Mouse (Mus musculus): ENCODE results near the gene Sun3.

Gene Sun3

DNA sequence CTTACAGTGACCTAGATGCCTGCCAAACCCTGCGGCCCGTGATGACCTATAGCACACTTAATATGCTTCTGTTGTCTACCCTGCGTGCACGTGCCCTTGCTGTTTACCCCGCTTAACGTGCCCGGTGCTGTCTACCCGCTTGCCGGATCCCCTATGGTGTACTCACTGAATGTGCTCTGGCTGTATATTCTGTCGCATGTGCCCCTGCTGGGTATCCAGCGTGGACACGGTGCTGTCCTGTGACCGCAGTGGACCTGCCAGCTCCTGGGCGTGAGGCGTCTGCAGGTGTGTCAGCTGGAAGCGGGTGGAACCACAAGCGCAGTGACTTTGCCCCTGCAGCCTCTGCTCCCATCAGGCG, at the start of gene Sun3:
Gene Sun3 (minus strand): TSS at position 289 of the 358 bp plus-strand sequence.
- peak; percentile 17 for DNase-seq

DNA sequence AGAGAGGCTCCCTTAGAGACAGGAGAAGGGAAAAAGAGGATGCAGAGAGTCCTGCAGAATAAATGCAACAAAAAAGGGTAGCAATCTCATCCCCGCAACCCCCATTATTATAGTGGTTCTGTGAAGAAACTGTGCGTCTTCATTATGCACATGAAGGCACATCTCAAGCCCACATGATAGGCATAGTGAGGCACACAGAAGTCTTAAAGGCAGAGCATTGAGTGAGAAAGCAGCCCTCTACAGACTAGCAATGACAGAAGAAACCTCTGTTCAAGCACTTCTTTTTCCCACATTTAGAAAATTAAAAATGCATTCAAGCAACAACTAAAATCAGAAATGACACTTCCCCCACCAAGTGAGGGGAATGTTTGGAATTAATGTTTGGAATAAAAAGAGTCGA, 27.7 kb upstream of the Sun3 start:
- DNase-seq, result no peak

DNA sequence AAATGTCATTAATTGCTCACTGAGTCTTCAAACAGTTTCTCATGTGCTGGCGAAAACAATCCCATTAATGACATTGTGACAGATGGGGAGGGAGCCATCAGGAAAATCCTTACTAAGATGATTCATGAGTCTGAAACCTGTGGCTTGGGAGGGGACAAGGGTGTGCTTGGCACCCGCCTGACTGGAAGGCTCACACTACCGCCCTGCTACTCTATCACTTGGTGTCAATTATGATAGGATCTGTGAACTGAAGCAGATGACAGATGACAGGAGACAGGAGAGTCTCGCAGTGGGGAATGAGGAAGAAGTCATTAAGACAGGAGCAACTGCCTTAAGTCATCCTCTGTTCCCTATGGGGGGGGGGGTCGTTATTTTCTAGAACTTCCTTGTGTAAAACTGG, 11.7 kb upstream of the Sun3 start:
- no peak for DNase-seq

DNA sequence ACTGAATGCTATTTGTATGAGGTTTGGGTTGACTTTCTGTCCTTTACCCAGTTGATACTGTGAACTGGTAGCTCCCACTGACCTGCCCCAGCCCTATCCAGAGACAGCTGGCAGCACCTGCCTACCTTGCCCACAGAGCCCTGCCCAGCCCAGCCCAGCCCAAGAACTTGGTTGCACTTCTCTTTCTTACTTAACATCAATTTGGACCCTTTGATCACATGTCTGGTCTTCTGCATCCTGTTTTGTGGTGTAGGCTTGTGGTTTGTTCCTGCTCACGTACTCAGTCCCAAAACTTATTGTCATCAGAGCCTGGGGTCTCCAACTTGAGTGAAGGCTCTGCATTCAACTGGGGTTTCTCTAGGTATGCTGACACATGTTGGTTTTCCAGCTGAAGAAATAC, 11.2 kb upstream of the Sun3 start:
- DNase-seq, result no peak

DNA sequence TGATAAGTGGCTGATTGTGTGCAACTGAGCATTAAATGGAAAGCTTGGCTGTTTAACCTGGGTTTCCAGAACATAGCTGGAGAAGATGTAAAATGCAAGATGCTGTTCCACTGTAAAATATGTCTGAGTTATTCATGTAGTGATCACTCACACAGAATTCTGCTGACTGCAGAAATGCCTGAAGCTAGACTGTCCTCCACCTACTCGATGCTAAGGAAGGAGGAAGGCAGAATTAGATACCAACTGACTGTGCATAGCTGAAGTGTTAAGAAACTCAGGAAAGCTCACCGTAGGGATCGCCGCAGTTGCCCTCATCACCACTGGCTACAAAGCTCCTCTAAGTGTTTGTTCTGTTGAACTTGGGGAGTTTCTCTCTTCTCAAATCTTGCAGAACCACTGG, 8.9 kb upstream of the Sun3 start:
- no peak for DNase-seq

DNA sequence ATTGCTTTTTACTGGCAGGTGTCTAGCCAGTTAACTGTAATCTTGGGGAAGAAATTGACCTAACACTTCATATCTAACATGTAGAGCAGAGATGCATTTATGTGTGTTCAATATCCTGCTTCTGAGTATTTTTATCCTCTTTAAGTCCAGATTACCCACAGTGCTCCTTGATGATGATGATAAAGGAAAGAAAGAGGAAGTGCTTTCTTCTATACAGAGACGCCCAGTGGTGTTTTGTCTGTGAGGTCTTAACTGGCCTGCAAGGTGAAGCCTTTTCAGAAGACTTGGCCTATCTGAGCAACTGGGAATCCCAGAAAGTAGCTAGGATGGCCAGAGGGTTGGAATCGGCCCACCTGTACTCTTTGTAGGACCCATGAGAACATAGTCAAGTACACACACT, 8.1 kb upstream of the Sun3 start:
- no peak for DNase-seq

DNA sequence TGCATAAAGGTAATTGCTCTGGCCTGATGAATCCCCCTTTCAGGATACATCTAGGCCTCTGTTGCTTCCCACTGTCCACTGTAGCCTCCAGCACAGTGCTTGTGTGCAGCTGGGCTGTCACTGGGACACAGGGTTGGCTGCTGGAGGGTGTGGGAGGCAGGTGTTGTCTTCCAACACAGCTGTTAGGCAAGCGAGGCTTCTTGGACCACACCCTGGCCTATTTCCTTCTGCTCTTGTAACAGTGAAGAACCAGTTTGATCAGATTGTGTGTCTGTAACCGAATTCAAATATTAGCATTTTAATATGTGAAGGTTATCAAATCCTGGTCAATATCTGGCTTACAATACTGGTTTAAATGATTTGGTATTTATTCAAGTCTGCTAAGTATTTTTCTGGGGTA, 3.1 kb upstream of the Sun3 start:
- DNase-seq, result no peak

DNA sequence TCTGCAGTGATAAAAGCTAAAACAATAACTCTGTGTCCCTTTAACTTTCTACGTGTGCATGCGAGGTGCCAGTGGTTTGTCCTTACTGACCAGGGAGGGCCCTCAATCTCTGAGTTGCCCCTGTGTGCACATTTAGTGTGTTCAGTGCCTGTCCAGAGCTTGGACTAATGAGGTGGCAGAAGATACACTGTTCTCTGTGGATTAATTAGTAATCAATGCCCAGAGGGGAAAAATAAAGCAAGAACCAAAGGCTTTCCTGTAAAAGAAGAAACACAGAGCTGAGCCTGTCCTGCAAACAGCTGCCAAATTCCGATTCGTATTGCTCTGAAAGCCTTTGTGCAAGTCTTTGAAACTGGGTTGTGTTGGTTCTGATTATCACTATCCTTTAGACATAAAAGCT, 1.4 kb upstream of the Sun3 start:
- no peak for DNase-seq

DNA sequence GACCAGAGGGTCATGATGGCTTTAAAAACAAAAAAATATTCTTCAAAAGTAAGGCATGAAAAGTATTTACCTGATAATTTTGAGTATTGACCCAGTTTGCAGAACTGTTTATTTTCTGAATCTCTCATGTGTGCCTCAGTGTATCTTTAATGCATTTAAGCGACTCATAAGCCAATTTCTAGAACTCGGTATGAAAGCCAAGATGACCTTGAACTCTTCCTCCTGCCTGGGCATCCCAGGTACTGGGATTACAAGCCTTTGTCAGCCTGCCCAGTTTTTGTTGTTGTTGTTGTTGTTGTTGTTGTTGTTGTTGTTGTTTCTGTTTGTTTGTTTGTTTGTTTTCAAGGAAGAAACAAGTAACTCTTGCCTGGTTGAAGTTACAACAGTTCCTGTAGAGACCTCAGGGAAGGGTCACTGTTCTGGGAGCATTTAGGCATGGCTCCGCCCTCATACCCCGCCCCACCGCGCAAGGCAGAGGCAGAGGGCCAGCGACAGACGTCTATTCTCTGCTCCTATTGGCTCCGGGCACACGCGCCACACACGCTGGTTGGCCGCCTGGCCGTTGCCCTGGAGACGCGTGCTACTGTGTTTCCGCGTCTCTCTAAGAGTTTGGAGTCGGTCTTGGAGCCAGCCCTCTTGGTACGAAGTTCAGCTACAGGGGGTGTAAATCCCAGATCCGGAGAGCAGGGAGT, 634 bp downstream of the Sun3 start, which contains the start of gene Gm11992:
Gene Gm11992 (plus strand): TSS at position 584 of the 692 bp plus-strand sequence.
- DNase-seq, result peak; percentile 76

DNA sequence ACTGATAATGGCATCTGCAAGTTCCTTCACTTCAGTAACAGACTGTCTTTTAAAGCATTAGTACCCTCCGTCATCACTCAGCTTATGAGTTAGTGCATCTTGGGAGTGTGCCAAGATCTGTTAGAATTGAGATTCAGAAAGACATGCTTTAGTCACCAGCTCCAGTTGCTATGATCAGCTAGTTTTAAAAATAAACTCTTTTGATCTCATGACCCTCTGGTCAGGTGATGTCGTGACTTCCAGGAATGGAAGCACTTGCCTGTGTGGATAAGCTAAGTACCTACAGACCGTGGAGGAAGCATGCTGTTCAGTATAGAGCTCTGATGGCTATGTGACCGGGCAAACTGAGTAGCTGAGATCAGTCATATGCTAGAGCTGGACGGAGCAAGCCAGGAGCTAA, 1.7 kb downstream of the Sun3 start:
- no peak for DNase-seq

DNA sequence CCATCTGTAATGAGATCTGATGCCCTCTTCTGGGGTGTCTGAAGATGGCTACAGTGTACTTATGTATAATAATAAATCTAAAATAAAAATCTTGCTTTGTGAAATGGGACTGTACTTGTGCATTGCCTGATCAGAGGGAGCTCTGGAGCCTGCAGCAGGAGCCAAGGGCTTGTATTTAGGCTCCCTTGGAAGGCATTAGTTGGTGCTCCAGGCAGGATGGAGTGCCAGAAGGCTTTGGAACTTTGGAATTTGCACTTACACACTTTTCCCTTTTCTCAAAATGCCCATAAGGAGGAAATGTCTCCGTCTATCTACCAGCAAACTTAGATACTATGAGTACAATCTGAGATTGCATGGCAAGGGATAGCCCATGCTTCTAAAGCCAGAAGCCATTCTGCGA, 2.2 kb downstream of the Sun3 start:
- no peak for DNase-seq

DNA sequence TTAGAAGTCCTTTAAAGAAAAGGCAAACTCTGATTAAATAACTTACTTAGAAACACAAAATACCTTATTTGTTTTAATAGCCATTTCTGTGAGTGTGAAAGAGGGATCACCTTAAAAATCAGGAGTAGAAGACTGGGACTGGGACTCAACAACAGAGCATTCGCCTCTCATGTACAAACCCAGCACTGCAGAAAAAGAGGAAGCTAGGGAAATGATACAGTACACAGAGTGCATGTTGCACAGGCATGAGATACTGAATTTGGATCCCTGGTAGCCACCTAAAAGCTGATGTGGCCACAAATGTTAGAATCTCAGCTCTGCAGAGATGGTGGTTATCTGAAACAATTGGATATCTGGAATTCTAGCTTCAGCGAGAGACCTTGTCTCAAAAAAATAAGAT, 17.3 kb downstream of the Sun3 start:
- no peak for DNase-seq

DNA sequence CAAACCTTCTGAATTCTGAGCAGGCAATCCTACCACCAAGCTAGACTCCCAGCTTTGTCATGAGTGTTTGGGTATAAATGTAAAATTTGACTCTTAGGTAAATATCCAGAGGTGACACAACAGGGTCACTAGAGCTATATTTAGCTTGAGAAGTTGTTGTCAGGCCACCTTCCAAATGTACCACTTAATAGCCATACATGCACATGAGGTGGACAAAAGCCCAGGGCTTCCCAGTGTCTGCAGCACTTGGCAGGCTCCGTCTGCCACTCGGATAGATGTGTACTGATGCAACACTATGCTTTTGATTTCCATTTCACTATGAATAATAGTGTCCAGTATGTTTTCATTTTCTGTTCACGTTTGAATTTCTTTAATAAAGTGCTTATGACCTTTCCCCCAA, 23.6 kb downstream of the Sun3 start:
- no peak for DNase-seq

DNA sequence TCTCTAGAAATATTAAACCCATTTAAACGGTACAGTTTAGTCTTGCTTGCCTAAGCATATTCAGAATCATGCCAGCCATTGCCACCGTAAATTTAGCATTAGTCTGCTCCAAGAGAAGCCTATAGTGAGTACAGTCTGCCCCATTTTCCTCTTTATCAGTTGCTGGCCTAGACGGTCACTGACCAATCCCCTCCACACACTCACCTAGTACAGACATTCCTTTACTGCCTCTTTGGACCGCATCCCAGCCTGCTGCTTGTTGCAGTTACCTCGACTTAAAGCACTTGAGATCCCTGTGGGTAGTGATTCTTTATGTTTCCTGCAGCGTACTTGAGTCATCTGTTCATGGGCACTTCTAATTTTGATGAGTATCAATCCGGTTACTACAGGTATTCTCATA, 24.0 kb downstream of the Sun3 start:
- no peak for DNase-seq

DNA sequence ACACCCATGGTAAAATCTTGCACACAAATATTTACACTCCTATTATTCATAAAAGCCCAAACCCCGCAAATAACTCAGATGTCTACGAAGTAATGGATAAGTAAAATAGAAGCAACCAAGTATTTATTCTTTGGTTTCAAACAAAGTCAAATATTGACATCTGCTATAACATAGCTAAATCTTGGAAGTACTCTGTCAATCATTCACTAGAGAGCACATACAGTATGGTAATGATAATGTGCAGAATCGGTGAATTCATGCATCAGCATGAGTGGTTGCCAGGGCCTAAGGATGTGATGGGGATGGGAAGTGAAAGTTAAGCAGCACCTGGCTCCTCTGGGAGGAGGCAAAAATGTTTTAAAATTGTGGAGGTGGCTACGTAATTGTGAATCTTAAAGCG, 28.6 kb downstream of the Sun3 start:
- no peak for DNase-seq

DNA sequence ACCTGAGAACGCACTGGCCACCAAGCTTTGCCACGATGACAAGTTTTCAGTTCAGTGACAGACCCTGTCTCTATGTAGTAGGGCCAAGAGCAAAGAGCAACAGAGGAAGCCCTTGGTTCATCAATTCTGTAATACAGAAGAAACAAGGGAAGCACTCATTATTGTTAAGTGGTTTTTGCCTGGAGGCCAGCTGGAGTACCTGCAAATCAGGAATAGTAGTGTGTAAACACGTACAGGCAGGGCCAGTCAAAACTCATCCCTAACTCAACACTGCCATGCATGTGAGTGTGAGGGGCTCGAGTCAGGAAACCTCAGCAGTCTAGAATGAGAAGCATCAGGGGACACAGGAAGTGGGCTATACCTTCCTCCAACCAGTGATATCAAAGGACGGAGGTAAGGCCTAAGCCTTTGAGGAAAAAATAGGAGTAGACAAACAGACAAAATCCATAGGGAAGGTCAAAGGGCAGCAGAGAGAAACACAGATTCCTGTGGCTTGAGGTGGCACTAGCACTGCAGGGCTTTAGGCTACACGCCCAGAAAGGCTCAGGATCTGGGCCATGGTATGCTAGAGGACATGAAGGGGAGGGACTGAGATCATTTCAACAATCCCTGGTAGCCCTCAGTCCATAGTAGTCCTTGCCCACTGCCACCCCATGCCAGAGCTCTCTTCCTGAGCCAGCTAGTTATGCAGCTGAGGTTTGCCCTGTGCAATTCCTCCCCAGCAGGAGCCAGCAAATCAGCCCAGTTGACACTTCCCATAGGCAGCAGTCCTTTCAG, 30.1 kb downstream of the Sun3 start:
- no peak for DNase-seq

DNA sequence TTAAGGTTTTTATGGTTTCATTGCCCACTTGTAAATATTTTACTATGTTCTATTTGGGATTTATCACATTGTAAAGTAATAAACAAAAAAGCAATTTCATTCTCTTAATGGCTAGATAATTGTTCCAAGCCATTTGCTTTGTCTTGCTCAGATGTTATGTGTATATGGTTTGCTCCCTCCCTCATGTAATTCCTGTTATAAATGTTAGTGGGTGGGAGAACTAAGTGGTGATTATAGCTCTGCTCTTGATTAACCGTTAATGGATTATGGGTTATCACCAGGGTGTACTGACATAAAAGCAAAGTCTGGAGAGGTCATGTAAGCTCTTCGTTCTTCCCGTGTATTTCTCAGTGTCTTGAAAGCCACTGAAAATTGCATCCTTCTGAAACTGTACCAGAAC, 34.1 kb downstream of the Sun3 start:
- no peak for DNase-seq

DNA sequence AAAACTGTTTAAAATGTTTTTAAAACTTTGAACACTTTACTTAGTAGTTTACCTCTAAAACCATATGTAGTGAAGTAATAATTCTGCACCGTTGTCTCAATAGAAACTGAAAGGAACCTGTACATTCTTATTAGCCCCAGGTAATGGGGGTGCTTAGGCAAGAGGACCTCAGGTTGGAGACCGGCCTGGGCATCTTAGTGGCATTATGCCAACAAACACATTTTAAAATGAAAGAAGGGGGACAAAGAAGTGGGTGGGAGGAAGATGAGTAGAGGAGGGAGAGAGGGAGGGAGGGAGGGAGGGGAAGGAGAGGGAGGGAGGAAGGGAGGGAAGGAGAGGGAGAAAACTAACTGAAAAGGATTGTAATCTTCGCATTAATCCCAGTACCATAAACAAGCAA, 37.4 kb downstream of the Sun3 start:
- no peak for DNase-seq

DNA sequence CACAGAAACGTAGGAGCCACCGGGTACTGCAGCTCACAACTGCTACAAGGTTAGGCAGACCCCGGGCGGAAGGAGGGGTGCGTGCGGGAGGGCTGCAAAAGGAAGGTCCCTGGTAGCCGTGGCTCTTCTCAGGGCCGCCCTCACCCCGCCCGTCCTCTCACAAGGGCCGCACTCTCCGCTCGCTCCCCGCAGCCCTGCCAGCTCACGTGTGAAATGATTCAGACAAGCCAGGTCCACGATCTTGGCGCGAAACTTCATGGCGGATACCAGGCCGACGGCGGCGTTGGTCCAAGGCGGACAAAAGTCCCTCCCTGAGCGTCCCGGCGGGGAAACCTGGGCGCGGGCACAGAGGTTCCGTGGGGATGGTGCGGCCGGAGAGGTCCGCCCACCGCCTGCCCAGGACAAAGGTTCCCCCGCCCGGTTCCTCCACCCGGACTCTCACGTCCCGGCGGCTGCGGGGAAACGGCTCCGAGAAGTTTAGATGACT, 37.9 kb downstream of the Sun3 start, which contains the start of gene Hus1:
Gene Hus1 (minus strand): TSS at position 339 of the 487 bp plus-strand sequence.
- peak; percentile 85 for DNase-seq

DNA sequence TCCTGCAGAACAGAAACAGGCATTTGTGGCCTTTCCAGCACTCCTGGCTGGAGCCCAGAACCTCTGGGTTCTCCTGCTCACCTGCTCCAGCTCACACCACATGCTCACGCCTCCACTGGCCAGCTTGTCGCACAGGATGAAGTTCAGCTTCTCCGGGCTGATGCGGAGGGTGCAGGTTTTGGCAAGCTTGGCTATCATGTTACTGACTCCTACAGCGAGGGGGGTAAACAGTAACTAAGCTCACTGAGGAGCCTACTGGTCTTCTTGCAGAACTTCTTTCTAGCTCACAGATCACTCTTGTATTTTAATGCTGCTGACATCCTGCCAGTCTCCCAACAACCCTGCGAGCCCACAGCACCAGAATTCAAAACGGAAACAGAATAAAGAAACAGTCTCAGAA, 38.4 kb downstream of the Sun3 start:
- peak; percentile 34 for DNase-seq

DNA sequence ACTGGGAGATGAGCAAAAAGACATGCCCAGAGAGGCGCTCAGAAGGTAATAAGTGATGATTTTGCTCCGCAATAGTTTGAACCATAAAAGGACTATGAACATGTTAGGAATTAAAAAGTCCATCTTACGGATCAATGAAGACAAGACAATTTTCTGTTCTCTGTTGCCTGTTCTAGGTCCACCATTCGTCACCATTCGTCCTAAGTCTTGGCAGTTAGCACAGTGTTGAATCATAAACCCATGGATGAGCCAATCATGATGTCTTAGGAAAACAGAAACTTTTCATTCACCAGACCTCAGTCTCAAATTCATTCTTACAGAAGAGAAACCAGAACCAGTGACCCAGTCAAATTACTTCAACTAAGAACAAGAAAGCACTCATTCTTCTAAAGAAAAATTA, 40.0 kb downstream of the Sun3 start:
- no peak for DNase-seq

DNA sequence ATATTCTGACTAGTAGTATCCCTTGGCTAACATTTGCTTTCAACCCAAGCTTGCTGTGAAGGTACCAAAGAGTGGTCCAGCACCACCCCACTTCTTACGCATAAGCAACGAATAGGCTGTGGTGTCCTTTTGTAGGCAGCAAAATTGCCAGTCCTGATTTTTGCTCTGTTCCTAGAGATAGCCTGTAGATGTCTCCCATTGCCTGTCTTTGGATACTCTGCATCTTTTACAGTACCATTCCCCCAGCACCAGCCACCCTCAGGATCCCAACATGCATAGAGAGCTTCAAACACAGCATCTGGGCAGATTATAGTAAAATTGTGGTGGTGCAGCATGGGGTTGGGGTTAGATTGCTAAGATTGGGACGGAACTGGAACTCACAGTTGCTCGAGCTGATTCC, 60.7 kb downstream of the Sun3 start:
- no peak for DNase-seq

DNA sequence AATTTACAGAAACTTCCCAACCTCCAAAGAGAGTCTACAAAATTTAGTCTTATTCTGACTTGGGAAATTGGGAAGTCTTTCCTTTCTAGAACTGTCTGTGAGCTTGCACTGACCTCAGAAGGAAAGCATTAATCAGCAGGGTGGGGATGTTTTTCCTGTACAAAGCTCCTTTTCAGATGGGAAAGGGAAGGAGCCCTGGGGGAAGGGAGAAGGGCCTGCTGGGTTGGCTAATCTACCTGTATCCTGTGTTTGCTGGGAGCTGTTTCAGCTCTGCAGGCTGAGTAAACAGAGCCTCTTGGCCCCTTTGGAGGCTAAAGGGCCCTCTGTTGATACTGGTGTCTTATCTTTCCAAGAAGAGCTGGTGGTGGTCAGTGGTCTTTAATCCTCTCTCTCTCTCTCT, 62.7 kb downstream of the Sun3 start:
- DNase-seq, result no peak

DNA sequence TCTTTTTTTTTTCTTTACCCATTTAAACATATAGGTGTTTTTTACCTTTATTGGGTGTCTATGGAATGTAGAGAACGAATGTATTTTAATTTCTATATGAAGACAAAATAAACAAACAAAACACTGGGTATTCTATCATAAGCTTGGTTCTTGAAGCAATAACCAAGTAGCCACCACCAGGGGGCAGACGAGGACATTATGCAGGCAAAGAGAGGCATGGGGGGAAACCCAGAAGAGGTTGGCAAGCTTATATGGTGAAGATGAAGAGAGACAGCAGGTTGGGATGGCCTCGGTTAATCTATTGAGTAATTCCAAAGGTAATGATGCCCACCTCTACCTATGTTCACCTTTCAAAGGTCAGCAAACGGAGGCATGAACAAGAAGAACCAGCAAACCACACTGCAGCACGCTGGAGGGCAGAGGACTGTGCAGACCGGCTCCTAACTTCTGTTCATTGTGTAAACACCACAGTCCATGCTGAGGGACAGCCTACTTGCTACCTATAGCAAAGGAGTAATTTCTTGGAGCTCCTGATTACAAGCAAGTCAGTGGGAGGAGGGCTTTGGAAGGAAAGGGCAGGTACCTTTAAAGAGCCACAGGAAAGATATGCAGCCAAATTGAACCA, 65.4 kb downstream of the Sun3 start:
- DNase-seq, result peak; percentile 81

All from thymus, postnatal 14 days (tissue).